Mouse (Mus musculus) lung, postnatal 0 days (tissue): ENCODE measurements around the gene Actl6b.

Experiments used
- CTCF ChIP-seq: IDR thresholded peaks from 2 replicates; pipeline ENCODE4 v1.5.1; 2016; ENCODE audit warnings: antibody characterized with exemption, mild to moderate bottlenecking
- EP300 ChIP-seq: IDR thresholded peaks from 2 replicates; pipeline ENCODE4 v1.6.1; 2016; ENCODE audit warnings: antibody characterized with exemption, mild to moderate bottlenecking, control low read depth

- no peak for TF ChIP-seq CTCF
- no peak for TF ChIP-seq EP300
Measured at GRCm38 (mm10) chr5:137524251-137524515, 29.1 kb upstream of the Actl6b start.
